Mouse (Mus musculus): Measurements from ENCODE around the gene Acot9.
A peak's percentile ranks its signal among the peaks of the same experiment; 100 is the strongest.

GRCm38 (mm10) chrX:155216271-155216670 lies 46.0 kb upstream of the Acot9 start, which contains the start of gene Sat1:
- TF ChIP-seq POLR2A (IDR thresholded peaks at IDR 0.05; ENCODE audit: low read depth, low read length) (peak; percentile 74), CTCF (IDR thresholded peaks at IDR 0.05; ENCODE audit: borderline replicate concordance, insufficient read depth, low read length) (peak; percentile 49; the same call in 1 of the 2 replicates)

Measured in embryonic fibroblast, embryonic 13.5 days (primary cell).